Mouse (Mus musculus): ENCODE results near the gene Rtp4.

Rtp4 gene

GRCm38 (mm10) chr16:23529186-23529585 lies 9.1 kb downstream of the Rtp4 start:
- TF ChIP-seq GATA4 (IDR thresholded peaks at IDR 0.05; ENCODE audit: insufficient replicate concordance, low read length) = no peak

DNA sequence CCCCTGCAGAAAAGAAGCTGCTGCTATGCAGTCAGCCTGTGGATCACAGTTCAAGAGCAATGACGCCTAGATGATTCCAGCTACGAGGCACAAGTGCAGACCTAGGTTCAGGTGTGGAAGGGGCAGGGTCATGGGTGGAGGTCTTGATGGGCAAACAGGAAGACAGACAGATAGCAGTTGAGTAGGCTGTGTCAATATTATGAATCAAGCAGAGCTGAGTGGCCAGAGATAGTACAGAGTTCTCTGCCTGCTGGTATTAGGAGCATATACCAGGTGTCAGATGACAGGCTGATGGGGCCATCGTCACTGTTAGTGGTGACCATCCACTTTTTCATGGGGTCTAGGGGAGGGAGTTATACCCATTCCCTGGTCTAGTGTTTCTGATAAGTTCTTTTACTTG lies 13.6 kb downstream of the Rtp4 start:
- TF ChIP-seq GATA4 (IDR thresholded peaks at IDR 0.05; ENCODE audit: insufficient replicate concordance, low read length) = no peak

GRCm38 (mm10) chr16:23541046-23541445 lies 21.0 kb downstream of the Rtp4 start:
- no peak for TF ChIP-seq GATA4 (IDR thresholded peaks at IDR 0.05; ENCODE audit: insufficient replicate concordance, low read length)

DNA sequence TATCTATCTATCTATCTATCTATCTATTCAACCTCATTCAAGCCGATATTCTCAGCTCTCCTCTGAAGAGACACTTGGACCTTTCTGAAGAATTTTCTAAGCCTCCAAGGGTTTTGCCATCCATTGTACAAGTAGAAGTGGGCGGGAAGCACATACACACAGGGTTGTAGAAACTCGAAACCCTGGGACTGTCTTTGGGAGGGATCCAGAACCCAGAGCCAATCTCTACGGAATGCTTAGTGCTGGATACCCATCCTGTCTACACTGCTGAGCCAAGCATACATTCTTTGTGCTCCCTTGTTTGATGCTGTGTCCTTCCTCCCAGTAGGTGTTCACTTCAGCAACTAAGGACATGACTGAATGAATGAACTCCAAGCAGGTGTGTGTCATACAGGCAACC lies 22.8 kb downstream of the Rtp4 start:
- TF ChIP-seq GATA4 (IDR thresholded peaks at IDR 0.05; ENCODE audit: insufficient replicate concordance, low read length) = no peak

DNA sequence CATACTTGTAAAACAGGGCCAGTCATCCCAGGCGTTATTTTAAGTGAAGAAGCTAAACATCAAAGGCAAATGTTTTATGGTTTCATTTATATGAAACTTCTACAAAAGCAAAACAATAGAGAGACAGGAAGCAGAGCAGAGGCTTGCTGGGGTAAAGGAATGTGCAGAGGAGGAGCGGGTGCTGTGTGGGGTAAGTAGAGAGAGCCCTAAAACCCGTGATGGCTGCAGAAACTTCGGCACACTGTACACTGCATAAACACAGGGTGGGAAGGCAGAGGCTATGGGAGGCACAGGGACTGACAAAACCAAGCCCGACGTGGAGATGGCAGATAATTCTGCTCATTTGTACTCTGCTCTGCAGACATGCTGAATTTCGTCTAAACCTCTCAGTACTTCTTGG lies 24.3 kb downstream of the Rtp4 start:
- no peak for TF ChIP-seq GATA4 (IDR thresholded peaks at IDR 0.05; ENCODE audit: insufficient replicate concordance, low read length)

DNA sequence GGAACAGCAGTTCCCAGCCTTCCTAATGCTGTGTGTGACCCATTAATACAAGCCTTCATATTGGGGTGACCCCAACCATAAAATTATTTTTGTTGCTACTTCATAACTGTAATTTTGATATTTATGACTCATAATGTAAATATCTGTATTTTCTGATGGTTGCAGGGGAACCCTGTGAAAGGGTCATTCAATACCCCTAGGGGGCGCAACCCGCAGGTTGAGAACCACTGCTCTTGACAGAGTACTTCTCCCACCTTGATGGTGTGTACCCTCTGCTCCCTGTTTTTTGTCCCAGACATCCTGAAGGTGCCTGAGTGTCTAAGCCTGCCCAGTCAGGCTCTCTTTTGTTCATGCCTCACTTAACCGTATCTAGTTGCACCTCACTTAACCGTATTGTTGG lies 27.7 kb downstream of the Rtp4 start:
- TF ChIP-seq GATA4 (IDR thresholded peaks at IDR 0.05; ENCODE audit: insufficient replicate concordance, low read length) = no peak

DNA sequence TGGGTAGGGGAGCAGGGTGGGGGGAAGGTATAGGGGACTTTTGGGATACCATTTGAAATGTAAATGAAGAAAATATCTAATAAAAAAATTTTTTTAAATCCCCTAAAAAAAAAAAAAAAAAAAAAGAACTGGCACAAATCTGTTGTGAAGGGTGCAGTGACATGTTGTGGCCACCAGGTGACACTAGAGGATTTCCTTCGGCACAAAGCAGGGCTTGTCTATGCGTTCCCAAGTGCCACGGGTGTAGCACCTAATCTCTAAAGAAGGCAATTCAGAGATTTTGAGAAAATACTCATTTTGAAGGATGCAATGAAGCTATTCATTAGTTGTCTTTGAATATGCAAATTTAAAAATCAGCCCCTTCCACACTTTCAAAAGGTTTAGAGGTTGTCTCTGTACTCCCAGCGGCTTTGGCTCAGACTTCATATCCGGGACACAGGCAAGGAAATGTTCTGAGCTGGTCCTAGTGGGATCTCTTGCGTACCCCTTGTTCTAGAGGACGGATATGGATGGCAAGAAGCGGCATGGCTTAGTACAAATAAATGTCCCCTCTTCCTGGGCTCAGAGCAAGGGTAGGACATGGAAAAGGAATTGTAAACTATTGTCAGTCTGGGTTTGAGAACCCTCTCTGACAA lies 30.4 kb downstream of the Rtp4 start:
- no peak for TF ChIP-seq GATA4 (IDR thresholded peaks at IDR 0.05; ENCODE audit: insufficient replicate concordance, low read length)

DNA sequence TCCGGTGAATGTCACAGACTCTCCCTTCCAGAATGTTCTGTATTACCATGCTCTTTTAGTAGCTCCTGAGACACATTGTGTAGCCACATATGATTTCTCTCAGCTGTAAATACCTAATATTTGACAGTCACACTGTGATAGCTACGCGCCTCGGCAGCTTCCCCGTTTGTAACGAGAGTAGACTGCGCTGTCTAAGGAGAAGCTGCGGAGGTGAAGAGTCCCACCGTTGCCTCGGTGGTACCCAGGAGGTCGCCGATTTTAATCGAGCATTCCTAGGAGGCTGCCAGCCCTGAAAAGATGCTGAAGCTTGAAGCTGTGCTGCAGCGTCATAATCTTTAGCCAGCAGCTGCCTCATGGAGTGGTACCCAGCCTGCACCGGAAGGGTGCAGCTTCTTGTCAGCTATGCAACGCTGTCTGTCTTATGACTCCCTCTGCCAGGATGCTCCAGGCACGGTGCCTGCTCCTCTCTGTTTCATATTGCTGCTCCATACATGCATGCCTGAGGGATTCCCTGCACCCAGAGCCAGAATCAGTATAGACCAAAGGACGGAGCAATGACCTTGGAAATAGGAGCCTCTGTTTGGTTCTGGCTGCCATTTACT lies 31.0 kb downstream of the Rtp4 start:
- TF ChIP-seq GATA4 (IDR thresholded peaks at IDR 0.05; ENCODE audit: insufficient replicate concordance, low read length) = no peak

GRCm38 (mm10) chr16:23554673-23555072 lies 34.6 kb downstream of the Rtp4 start:
- TF ChIP-seq GATA4 (IDR thresholded peaks at IDR 0.05; ENCODE audit: insufficient replicate concordance, low read length) = no peak

DNA sequence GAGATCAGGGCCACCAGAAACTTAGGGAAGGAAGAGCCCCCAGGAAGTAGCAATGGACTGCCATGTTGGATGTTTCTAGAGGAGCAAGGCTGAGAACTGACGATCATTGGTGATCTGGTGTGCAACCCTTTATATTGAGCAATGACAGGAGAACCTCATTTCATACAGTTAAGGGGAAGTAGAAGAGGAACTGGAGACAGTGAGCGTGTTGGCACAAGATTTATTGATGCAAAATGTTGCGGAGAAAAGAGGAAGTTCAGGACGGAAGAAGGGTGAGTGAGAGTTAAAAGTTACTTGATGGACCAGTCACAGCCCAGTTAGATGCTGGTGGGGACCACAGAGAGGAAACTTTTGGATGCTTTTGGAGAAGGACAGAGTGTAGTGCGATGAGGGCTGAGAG lies 37.1 kb downstream of the Rtp4 start:
- no peak for TF ChIP-seq GATA4 (IDR thresholded peaks at IDR 0.05; ENCODE audit: insufficient replicate concordance, low read length)

- no peak for TF ChIP-seq GATA4 (IDR thresholded peaks at IDR 0.05; ENCODE audit: insufficient replicate concordance, low read length)
These were observed 37.6 kb downstream of the Rtp4 start for GRCm38 (mm10) chr16:23557669-23558068.

DNA sequence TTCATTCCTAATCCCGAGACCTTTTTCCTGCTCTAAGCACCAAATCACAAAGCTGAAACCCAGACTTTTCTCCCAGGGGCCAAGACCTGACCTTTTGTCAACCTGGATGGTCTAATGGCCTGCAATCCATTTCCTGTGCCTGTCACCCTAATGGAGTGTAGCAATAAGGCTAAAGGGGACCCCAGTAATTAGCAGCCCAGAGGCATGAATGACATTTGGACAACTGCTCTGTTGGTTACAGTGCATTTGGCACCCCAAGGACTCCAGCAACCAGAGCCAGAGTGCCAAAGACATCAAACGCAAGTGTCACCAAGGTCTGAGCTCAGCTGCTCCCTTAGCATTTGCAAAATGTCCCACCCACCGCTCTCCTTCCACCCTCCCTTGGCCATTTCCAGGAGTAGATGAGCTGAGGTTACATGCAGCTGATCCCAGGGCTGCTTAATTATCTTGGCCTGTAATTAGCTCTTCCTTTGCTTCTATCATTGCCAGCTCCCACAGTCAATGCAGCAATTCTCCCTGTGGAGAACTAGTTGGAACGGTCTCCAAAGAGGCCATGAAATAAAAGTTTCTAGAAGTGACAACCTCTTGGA lies 48.4 kb downstream of the Rtp4 start:
- no peak for TF ChIP-seq GATA4 (IDR thresholded peaks at IDR 0.05; ENCODE audit: insufficient replicate concordance, low read length)

GRCm38 (mm10) chr16:23574561-23574960 lies 54.5 kb downstream of the Rtp4 start:
- no peak for TF ChIP-seq GATA4 (IDR thresholded peaks at IDR 0.05; ENCODE audit: insufficient replicate concordance, low read length)

DNA sequence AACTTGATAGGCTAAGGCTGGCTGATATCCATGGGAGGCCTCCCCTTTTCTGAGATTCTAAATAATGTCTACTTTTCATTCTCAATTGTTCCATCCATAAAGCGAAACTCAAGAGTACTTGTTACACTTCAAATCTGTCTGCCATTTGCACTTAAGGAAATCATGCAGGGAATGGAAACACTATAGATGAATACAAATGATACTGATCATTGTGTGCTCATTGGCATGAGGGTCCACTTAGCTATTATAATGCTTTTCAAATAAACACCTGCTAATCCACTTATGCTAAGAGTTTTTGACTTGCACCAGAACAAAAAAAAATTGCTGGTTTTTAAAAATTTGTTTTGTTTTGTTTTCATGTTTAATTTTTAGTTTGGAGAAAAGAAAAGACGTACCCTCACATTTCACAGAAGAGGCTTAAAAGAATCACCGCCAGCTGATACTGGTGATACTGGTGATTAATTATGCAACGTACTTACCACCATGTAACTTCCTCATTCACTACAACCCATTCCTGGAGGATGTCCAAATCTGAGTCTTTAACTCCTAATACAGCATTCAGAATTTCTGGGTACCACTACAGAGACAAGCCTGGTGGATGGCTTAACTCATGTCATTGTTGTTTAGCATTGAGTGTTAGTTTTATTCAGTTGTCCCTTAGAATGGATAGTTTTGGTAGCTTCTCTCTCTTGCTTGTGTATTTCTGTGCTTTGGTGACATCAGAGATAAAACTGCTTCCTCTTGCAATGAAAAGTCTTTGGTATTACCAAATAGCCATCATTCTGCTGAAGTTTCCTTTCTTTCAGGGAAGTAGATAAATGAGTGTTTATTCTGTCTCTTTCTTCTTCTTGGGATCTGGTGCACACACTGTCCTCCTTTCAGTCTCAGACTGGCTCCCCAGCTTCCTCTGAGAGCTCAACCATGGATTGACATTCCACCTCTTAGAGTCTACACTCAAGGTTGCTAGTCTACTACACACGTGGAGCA lies 71.3 kb downstream of the Rtp4 start:
- no peak for TF ChIP-seq GATA4 (IDR thresholded peaks at IDR 0.05; ENCODE audit: insufficient replicate concordance, low read length)

GRCm38 (mm10) chr16:23592501-23592900 lies 72.4 kb downstream of the Rtp4 start:
- TF ChIP-seq GATA4 (IDR thresholded peaks at IDR 0.05; ENCODE audit: insufficient replicate concordance, low read length) = no peak

GRCm38 (mm10) chr16:23596696-23597095 lies 76.6 kb downstream of the Rtp4 start:
- no peak for TF ChIP-seq GATA4 (IDR thresholded peaks at IDR 0.05; ENCODE audit: insufficient replicate concordance, low read length)

All from liver, adult (tissue).